ENCODE assay signal across 8 mouse cellular contexts in the genomic region with DNA sequence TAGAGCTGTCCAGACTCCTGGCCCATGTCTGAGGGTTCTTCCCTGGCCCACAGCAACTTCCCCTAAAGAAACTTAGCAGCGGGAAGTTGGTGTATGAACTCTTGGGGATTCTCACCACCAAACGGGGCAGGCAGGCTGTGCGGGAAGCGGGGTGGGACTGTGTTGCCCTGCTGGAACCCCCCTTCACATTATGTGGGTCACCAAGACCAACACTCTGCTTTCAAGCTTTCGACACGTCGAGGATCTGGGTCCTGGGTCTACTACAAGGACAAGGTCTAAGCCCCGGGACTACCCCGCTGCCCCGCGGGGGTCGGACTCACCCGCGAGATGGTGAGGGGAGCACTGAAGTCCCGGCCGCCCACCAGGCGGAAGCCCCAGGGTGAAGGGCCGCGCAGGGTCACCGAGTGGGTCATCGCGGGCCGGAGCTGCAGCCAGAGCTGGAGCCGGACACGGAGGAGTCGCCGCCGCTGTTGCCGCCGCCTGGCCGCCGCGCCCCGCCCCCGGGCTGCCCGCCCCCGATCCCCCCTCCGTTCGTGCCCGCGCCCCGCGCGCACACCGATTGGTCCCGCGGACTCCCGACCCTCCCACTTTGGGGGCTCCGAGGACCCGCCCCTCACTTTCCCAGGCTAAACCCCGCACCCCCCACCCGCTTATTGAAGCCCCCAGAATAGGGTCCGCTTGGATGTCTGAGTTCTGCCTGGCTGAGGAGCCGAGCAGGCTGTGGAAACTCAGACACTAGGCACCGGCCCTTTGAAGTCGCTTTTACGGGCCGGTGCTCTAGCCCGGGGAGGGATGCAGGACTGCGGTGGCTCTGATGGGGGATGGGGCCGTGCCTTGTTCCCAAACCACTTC. TPM values are rescaled to one million over a fixed set of nuclear protein-coding genes. Genes with fewer than 3 reads are reported as not detected.
A peak's percentile ranks its signal among the peaks of the same experiment; 100 is the strongest.
DNase-seq lines count a peak whose midpoint lies in the region; ATAC-seq and TF ChIP-seq lines count a peak whose summit lies in the region.

A gene (minus strand): TSS at position 495 of the 852 bp plus-strand sequence.

- peak within 1 kb of the TSS; percentile 38 for H3K27ac ChIP-seq in intestine, embryonic 15.5 days
- no peak within 1 kb of the TSS for H3K27ac ChIP-seq in liver, embryonic 13.5 days
- no peak within 1 kb of the TSS for H3K27ac ChIP-seq in olfactory bulb, adult 2 months (ENCODE audit: insufficient read depth, low read depth, low read length)

- TF ChIP-seq POLR2A in olfactory bulb, adult 2 months (IDR thresholded peaks at IDR 0.05; ENCODE audit: insufficient read depth, low read depth, low read length), result no peak

- ATAC-seq in intestine, embryonic 15.5 days, result peak; percentile 61
- no peak for ATAC-seq in liver, embryonic 13.5 days (ENCODE audit: low read depth)

- H3K4me2 ChIP-seq in intestine, embryonic 15.5 days (replicated peaks), result peak within 1 kb of the TSS; percentile 95
- peak within 1 kb of the TSS; percentile 68 for H3K4me2 ChIP-seq in liver, embryonic 13.5 days

- H3K4me1 ChIP-seq in intestine, embryonic 15.5 days (replicated peaks), result peaks cover 18% of the 10 kb centered on the region
- peaks cover 11% of the 10 kb centered on the region for H3K4me1 ChIP-seq in liver, embryonic 13.5 days (replicated peaks)
- peaks cover 13% of the 10 kb centered on the region for H3K4me1 ChIP-seq in olfactory bulb, adult 2 months (ENCODE audit: control insufficient read depth, insufficient read depth, low read length)

- H3K9me3 ChIP-seq in intestine, embryonic 15.5 days, result no peaks in the 10 kb centered on the region
- no peaks in the 10 kb centered on the region for H3K9me3 ChIP-seq in liver, embryonic 13.5 days (replicated peaks)

- H3K4me3 ChIP-seq in intestine, embryonic 15.5 days (replicated peaks), result peak within 1 kb of the TSS; percentile 59
- peak within 1 kb of the TSS; percentile 52 for H3K4me3 ChIP-seq in liver, embryonic 13.5 days (replicated peaks)
- H3K4me3 ChIP-seq in olfactory bulb, adult 2 months (ENCODE audit: insufficient read depth, low read depth, low read length), result peak within 1 kb of the TSS; percentile 40

- TF ChIP-seq CTCF in olfactory bulb, adult 2 months (IDR thresholded peaks at IDR 0.05; ENCODE audit: insufficient read depth, low read depth, low read length), result no peak

- 2% methylated on average over 61 of the region's 61 CpGs for WGBS in intestine, embryonic 15.5 days
- 2% methylated on average over 56 of the region's 61 CpGs for WGBS in liver, embryonic 13.5 days (ENCODE audit: insufficient replicate concordance)
- 5% methylated on average over 61 of the region's 61 CpGs for WGBS in olfactory bulb, adult 2 months

- intact Hi-C loops in gastrocnemius, postnatal 14 days (cut with DNase I; ENCODE audit: low total_unique reads), result no loop called here

- no peaks in the 10 kb centered on the region for H3K36me3 ChIP-seq in intestine, embryonic 15.5 days
- no peaks in the 10 kb centered on the region for H3K36me3 ChIP-seq in liver, embryonic 13.5 days

- H3K9ac ChIP-seq in intestine, embryonic 15.5 days, result peak within 1 kb of the TSS; percentile 68
- peak within 1 kb of the TSS; percentile 49 for H3K9ac ChIP-seq in liver, embryonic 13.5 days

- no peaks in the 10 kb centered on the region for H3K27me3 ChIP-seq in intestine, embryonic 15.5 days (replicated peaks)
- peaks cover 84% of the 10 kb centered on the region for H3K27me3 ChIP-seq in liver, embryonic 13.5 days

- no peak for DNase-seq in left cerebral cortex, adult 18-20 months (ENCODE audit: low spot score in 2 of 2)
- no peak for DNase-seq in left cerebral cortex, adult 11 months (ENCODE audit: low spot score)
- peak; percentile 65 to 80 for DNase-seq in adrenal gland, postnatal 36 days
- DNase-seq in gastrocnemius, postnatal 14 days, result peak; percentile 74
- DNase-seq in liver, embryonic 13.5 days, result no peak
- DNase-seq in right cerebral cortex, postnatal 36 days (ENCODE audit: low spot score in 2 of 2), result no peak

RNA-seq across cellular contexts. Expression of the gene that starts here (rescaled TPM):
- total RNA-seq in left cerebral cortex, adult 18-20 months (2021), result 10 to 100 TPM; 13.5 to 14.5 TPM
- 10 to 100 TPM in 1 of 2 experiments, 1 to 10 TPM in 1; 6.5 to 29.5 TPM for total RNA-seq in adrenal gland, postnatal 36 days (2021)
- 10 to 100 TPM; 15.6 to 18.8 TPM for total RNA-seq in gastrocnemius, postnatal 14 days (2021)
- polyA plus RNA-seq in intestine, embryonic 15.5 days (2015; fragmentation: Nextera tagmentation; extraction: Ambion mirVana), result 35.9 and 42.1 TPM in 2 replicates
- 3.1 TPM in 2 replicates for polyA plus RNA-seq in liver, embryonic 13.5 days (2015; fragmentation: Nextera tagmentation; extraction: Ambion mirVana)
- polyA plus RNA-seq in olfactory bulb, adult 2 months (2012; ENCODE audit: insufficient read depth, insufficient read length, low replicate concordance, missing spikeins), result not detected in 2 replicates

Comparison
In these comparisons a context has a peak if more than half of its experiments do, and no peak if none do; other contexts are left out.
1. DNase-seq: peak in adrenal gland, postnatal 36 days (2 of 2) and gastrocnemius, postnatal 14 days (single experiment); none in left cerebral cortex, adult 18-20 months (0 of 2), left cerebral cortex, adult 11 months (single experiment), liver, embryonic 13.5 days (single experiment) and right cerebral cortex, postnatal 36 days (0 of 2).
2. Peak in every context shown above with its lines, with median percentiles within 50 percentile points of each other: H3K4me3 ChIP-seq.